Mouse (Mus musculus) CH12.LX (cell line): Measurements from ENCODE around the gene Slc35f3. TPM values are rescaled to one million over a fixed set of nuclear protein-coding genes. Genes with fewer than 3 reads are reported as not detected.

Source experiments
- DNase-seq: peaks from one replicate; pipeline ENCODE4 v3.0.0-alpha.2; 2013; ENCODE audit errors: extremely low read depth
- H3K27ac ChIP-seq: 2 replicates; pipeline ENCODE4 v1.5.1; 2012; ENCODE audit warnings: low read depth, mild to moderate bottlenecking, control low read depth, moderate library complexity; ENCODE audit not compliant: insufficient read depth
- H3K27me3 ChIP-seq: replicated peaks from 2 replicates; pipeline ENCODE3; 2012; ENCODE audit warnings: inconsistent platforms
- H3K36me3 ChIP-seq, 2 experiments: replicated peaks in 1 of 2; 2 replicates each; pipeline versions ENCODE3 to v1.6.1; 2012; ENCODE audit warnings: inconsistent platforms in 1 of 2, low read length in 1 of 2, mild to moderate bottlenecking in 1 of 2, mixed read lengths in 1 of 2, moderate library complexity in 1 of 2; ENCODE audit not compliant: control insufficient read depth in 1 of 2, insufficient read depth in 1 of 2
- H3K4me1 ChIP-seq, 2 experiments: 2 replicates each; pipeline ENCODE4 v1.6.1; 2012; ENCODE audit warnings: inconsistent platforms in 1 of 2, moderate library complexity in 1 of 2; ENCODE audit not compliant: insufficient read depth in 2 of 2, control insufficient read depth in 1 of 2
- H3K4me2 ChIP-seq: 2 replicates; pipeline ENCODE4 v1.6.1; 2012; ENCODE audit warnings: low read depth, mild to moderate bottlenecking, control low read depth; ENCODE audit not compliant: poor library complexity, insufficient read depth, severe bottlenecking
- H3K4me3 ChIP-seq, 3 experiments: fragments of 150-350 bp in 1 of 3; sonication (generic) in 1 of 3; replicated peaks in 1 of 3; 2 replicates each; pipeline versions ENCODE3 to v1.5.1; 2011 to 2012; ENCODE audit warnings: low read depth in 2 of 3, low read length in 2 of 3, mild to moderate bottlenecking in 2 of 3, moderate library complexity in 2 of 3, control low read depth in 1 of 3, improper control_type of control experiment in 1 of 3, inconsistent platforms in 1 of 3, mixed read lengths in 1 of 3; ENCODE audit not compliant: poor library complexity in 1 of 3
- H3K79me2 ChIP-seq: replicated peaks from 2 replicates; pipeline ENCODE4 v1.6.1; 2012; ENCODE audit warnings: mild to moderate bottlenecking, moderate library complexity; ENCODE audit not compliant: control insufficient read depth, poor library complexity, insufficient read depth, severe bottlenecking; ENCODE audit errors: extremely low read depth
- H3K9ac ChIP-seq: 2 replicates; pipeline ENCODE4 v1.6.1; 2012; ENCODE audit warnings: low read depth, mild to moderate bottlenecking, control low read depth, moderate library complexity; ENCODE audit not compliant: insufficient read depth
- H3K9me3 ChIP-seq: replicated peaks from 2 replicates; pipeline ENCODE3; 2012; ENCODE audit warnings: low read length, inconsistent platforms, mixed read lengths
- BHLHE40 ChIP-seq: IDR thresholded peaks from 2 replicates; pipeline ENCODE4 v1.6.1; 2011; ENCODE audit warnings: mild to moderate bottlenecking, low read depth, low read length, improper control_type of control experiment
- CHD1 ChIP-seq: IDR thresholded peaks from 2 replicates; pipeline ENCODE4 v1.6.1; 2012; ENCODE audit warnings: low read depth, low read length, improper control_type of control experiment, inconsistent platforms
- CTCF ChIP-seq, 2 experiments: IDR thresholded peaks in 1 of 2; conservative IDR thresholded peaks in 1 of 2; 2 replicates each; pipeline ENCODE4 v1.5.1; 2011 to 2012; ENCODE audit warnings: low read depth in 2 of 2, low read length in 2 of 2, improper control_type of control experiment in 1 of 2, inconsistent platforms in 1 of 2, mild to moderate bottlenecking in 1 of 2, moderate library complexity in 1 of 2
- E2F4 ChIP-seq: IDR thresholded peaks from 2 replicates; pipeline ENCODE4 v1.6.1; 2011; ENCODE audit warnings: low read depth, low read length, improper control_type of control experiment; ENCODE audit not compliant: insufficient replicate concordance
- ELF1 ChIP-seq: IDR thresholded peaks from 2 replicates; pipeline ENCODE4 v1.6.1; 2014; ENCODE audit warnings: low read depth, mild to moderate bottlenecking, inconsistent platforms, low read length, improper control_type of control experiment
- EP300 ChIP-seq: IDR thresholded peaks from 2 replicates; pipeline ENCODE4 v1.6.1; 2011; ENCODE audit warnings: low read length, improper control_type of control experiment
- ETS1 ChIP-seq: conservative IDR thresholded peaks from 2 replicates; pipeline ENCODE4 v1.6.1; 2012; ENCODE audit warnings: low read depth, mild to moderate bottlenecking, inconsistent platforms, low read length, improper control_type of control experiment, moderate library complexity
- HCFC1 ChIP-seq: IDR thresholded peaks from 2 replicates; pipeline ENCODE4 v1.6.1; 2012; ENCODE audit warnings: low read depth, mild to moderate bottlenecking, inconsistent platforms, low read length, improper control_type of control experiment
- JUN ChIP-seq: IDR thresholded peaks from 2 replicates; pipeline ENCODE4 v1.6.1; 2011; ENCODE audit warnings: low read depth, mild to moderate bottlenecking, low read length, improper control_type of control experiment, moderate library complexity; ENCODE audit not compliant: insufficient read depth
- JUND ChIP-seq: conservative IDR thresholded peaks from 2 replicates; pipeline ENCODE4 v1.6.1; 2011; ENCODE audit warnings: low read depth, low read length, improper control_type of control experiment
- MAZ ChIP-seq: IDR thresholded peaks from 2 replicates; pipeline ENCODE4 v1.6.1; 2012; ENCODE audit warnings: low read depth, mild to moderate bottlenecking, inconsistent platforms, low read length, improper control_type of control experiment, moderate library complexity
- NELFE ChIP-seq: IDR thresholded peaks from 2 replicates; pipeline ENCODE4 v1.6.1; 2011; ENCODE audit warnings: low read depth, low read length, improper control_type of control experiment
- NRF1 ChIP-seq: IDR thresholded peaks from 2 replicates; pipeline ENCODE4 v1.6.1; 2014; ENCODE audit warnings: low read depth, mild to moderate bottlenecking, inconsistent platforms, low read length, improper control_type of control experiment, moderate library complexity
- PAX5 ChIP-seq: IDR thresholded peaks from 2 replicates; pipeline ENCODE4 v1.6.1; 2012; ENCODE audit warnings: low read length, inconsistent platforms, mixed read lengths
- SIN3A ChIP-seq: IDR thresholded peaks from 2 replicates; pipeline ENCODE4 v1.6.1; 2012; ENCODE audit warnings: low read length, improper control_type of control experiment, inconsistent platforms
- SMC3 ChIP-seq: IDR thresholded peaks from 2 replicates; pipeline ENCODE4 v1.6.1; 2011; ENCODE audit warnings: low read depth, low read length, improper control_type of control experiment
- TBP ChIP-seq: conservative IDR thresholded peaks from 2 replicates; pipeline ENCODE4 v1.6.1; 2011; ENCODE audit warnings: low read depth, low read length, improper control_type of control experiment
- USF2 ChIP-seq: conservative IDR thresholded peaks from 2 replicates; pipeline ENCODE4 v1.6.1; 2011; ENCODE audit warnings: low read depth, low read length, improper control_type of control experiment
- dilution Hi-C: fragments of 300-500 bp; cut with MboI; formaldehyde crosslinking; loops from 2 replicates; pipeline ENCODE4 v1.14.3; 2020; ENCODE audit warnings: low sequenced_read_pairs; ENCODE audit not compliant: extremely low pct_unique_long_range_greater_than_20kb, extremely low pct_ligation_motif_present
- in situ Hi-C: fragments of 300-500 bp; cut with MboI; formaldehyde crosslinking; loops from 3 replicates; pipeline ENCODE4 v1.14.3; 2019; ENCODE audit warnings: low sequenced_read_pairs, low pct_ligation_motif_present, low pct_unique_long_range_greater_than_20kb, mixed read lengths
- polyA plus RNA-seq: library from polyadenylated mRNA; unstranded; fragments of >175 nt; gene quantifications from 2 replicates; pipeline ENCODE4 v1.2.1, GENCODE M21; 2012; ENCODE audit warnings: low read depth; ENCODE audit not compliant: insufficient read length
- total RNA-seq, 2 experiments: library from RNA; depleted of rRNA; stranded (reverse); fragments of 300-350 nt in 1 of 2; fragments of >200 nt in 1 of 2; gene quantifications; 2 replicates each; pipeline ENCODE4 v1.2.3; 2012 to 2014

Slc35f3 gene
- total and polyA plus RNA-seq, 3 experiments = 0.20 TPM; not detected in 2

- H3K4me1 ChIP-seq = no peaks in the 10 kb centered on the region
- no peak overlapping the region for H3K9ac ChIP-seq
- peaks cover 67% of the 10 kb centered on the region for H3K27me3 ChIP-seq
- H3K4me2 ChIP-seq = no peak overlapping the region
- H3K79me2 ChIP-seq = no peaks in the 10 kb centered on the region
- H3K36me3 ChIP-seq = no peaks in the 10 kb centered on the region
- H3K9me3 ChIP-seq = no peaks in the 10 kb centered on the region
- TF ChIP-seq E2F4 (no peak), JUND (no peak), ETS1 (no peak), BHLHE40 (no peak), SMC3 (no peak), JUN (no peak), MAZ (no peak), TBP (no peak), NRF1 (no peak), SIN3A (no peak)
- TF ChIP-seq, all 38 proteins: peak for 0
- DNase-seq = no peak
- in situ Hi-C loops (no loop called here), dilution Hi-C loops (no loop called here)
- Histone ChIP-seq H3K27ac (no peak overlapping the region), H3K4me3 (no peak overlapping the region)
These were observed 3.2 kb downstream of the Slc35f3 start for GRCm38 (mm10) chr8:126301580-126301979.

GRCm38 (mm10) chr8:126307164-126307563, 8.8 kb downstream of the Slc35f3 start:
- in situ Hi-C loops = no loop called here
- no peak for TF ChIP-seq ELF1
- no peak for TF ChIP-seq CHD1
- no peak for TF ChIP-seq EP300
- no peak for TF ChIP-seq MAZ
- TF ChIP-seq PAX5 = no peak
- no peak for TF ChIP-seq USF2
- no peak for TF ChIP-seq NELFE
- no peak for TF ChIP-seq NRF1
- no peak for TF ChIP-seq CTCF (conservative IDR thresholded peaks at IDR 0.05 in 1 of 2, IDR thresholded peaks at IDR 0.05 in 1 of 2; ENCODE audit: low read depth in 2 of 2, low read length in 2 of 2)
- no peak for TF ChIP-seq HCFC1
- TF ChIP-seq, all 38 proteins: peak for 0
- Histone ChIP-seq H3K9me3 (peaks cover 5% of the 10 kb centered on the region), H3K4me2 (no peak overlapping the region), H3K27ac (no peak overlapping the region), H3K9ac (no peak overlapping the region), H3K4me1 (peaks cover 0 to 4% of the 10 kb centered on the region in 2 experiments; a peak in 1 of 4 replicates), H3K36me3 (no peaks in the 10 kb centered on the region), H3K4me3 (no peak overlapping the region), H3K27me3 (peaks cover 64% of the 10 kb centered on the region), H3K79me2 (no peaks in the 10 kb centered on the region)
- DNase-seq = no peak
- dilution Hi-C loops = no loop called here
